Mouse (Mus musculus): Measurements from ENCODE around the gene Rrm2. TPM values are rescaled to one million over a fixed set of nuclear protein-coding genes. Genes with fewer than 3 reads are reported as not detected.
A peak's percentile ranks its signal among the peaks of the same experiment; 100 is the strongest.

Gene Rrm2
- polyA plus RNA-seq, 1 experiment from 2014 or later = 248 TPM

- WGBS = under 1% methylated on average over 17 of the region's 17 CpGs
- Histone ChIP-seq H3K4me1 (peaks cover 50% of the 10 kb centered on the region), H3K27me3 (no peaks in the 10 kb centered on the region), H3K4me3 (replicated peaks) (peak overlapping the region; percentile 90), H3K9me3 (replicated peaks) (no peaks in the 10 kb centered on the region), H3K36me3 (peaks cover 36% of the 10 kb centered on the region), H3K9ac (peak overlapping the region; percentile 86), H3K27ac (peak overlapping the region; percentile 89), H3K4me2 (peak overlapping the region; percentile 90)
- no peak for ATAC-seq (replicated peaks; ENCODE audit: low FRiP score)
Measured at GRCm38 (mm10) chr12:24708824-24709218, 780 bp downstream of the Rrm2 start.

DNA sequence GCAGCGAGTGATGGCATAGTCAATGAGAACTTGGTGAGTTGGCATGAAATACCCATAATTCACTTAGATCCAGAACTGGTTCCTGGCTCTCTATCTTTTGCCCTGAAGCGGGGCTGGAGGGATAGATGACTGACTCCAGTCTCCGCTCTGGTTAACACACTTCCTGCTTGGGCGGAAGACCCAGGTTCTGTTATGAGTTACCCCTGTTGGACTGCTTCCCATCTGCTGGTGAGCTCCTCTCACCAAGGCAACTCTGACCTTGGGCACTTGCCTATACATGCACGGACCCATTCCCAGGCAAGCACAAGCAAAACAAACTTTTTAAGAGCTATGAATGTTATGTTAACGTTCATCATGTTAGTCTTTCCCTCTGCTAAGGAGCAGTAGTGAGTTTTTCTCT is 1.4 kb downstream of the Rrm2 start:
- Histone ChIP-seq H3K9ac (peak overlapping the region; percentile 86), H3K27ac (peak overlapping the region; percentile 89), H3K27me3 (no peaks in the 10 kb centered on the region), H3K9me3 (replicated peaks) (no peaks in the 10 kb centered on the region), H3K36me3 (peaks cover 41% of the 10 kb centered on the region), H3K4me1 (peaks cover 50% of the 10 kb centered on the region), H3K4me2 (peak overlapping the region; percentile 90), H3K4me3 (replicated peaks) (peak overlapping the region; percentile 90)
- ATAC-seq (replicated peaks; ENCODE audit: low FRiP score) = no peak
- WGBS = 17% methylated on average over 6 of the region's 6 CpGs

DNA sequence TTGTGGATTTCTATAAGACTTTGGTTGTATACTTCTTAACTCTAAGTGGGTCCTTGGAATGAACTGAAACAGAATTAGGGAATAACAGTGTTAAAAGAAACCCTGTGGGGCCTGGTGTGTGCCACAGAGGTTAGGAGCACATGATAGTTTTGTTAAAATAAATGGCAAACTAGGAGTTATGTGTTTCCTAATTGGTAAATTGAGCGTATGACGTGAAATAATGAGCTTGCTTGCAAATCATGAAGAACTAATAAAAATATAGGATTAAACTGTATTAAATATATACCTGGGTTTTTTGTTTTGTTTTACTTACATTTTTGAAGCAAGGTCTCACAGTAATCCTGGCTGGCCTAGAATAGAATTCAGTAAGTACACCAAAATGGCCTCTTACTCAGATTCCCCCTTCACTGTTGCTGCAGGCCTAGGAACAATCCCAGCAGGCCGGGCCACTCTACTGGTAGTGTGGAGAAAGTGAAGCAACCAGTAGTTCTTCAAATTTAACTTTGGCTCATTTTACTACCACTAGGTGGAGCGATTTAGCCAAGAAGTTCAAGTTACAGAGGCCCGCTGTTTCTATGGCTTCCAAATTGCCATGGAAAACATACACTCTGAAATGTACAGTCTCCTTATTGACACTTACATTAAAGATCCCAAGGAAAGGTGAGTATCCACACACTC is 1.9 kb downstream of the Rrm2 start:
- Histone ChIP-seq H3K9ac (peak overlapping the region; percentile 86), H3K36me3 (peaks cover 47% of the 10 kb centered on the region), H3K4me3 (replicated peaks) (peak overlapping the region; percentile 90), H3K9me3 (replicated peaks) (no peaks in the 10 kb centered on the region), H3K27ac (peak overlapping the region; percentile 89), H3K27me3 (no peaks in the 10 kb centered on the region), H3K4me1 (peaks cover 50% of the 10 kb centered on the region), H3K4me2 (peak overlapping the region; percentile 90)
- WGBS = 30% methylated on average over 5 of the region's 5 CpGs
- 0 out of 2 replicates have a peak, but pooled peaks have one; percentile 7 for ATAC-seq (replicated peaks; ENCODE audit: low FRiP score)

DNA sequence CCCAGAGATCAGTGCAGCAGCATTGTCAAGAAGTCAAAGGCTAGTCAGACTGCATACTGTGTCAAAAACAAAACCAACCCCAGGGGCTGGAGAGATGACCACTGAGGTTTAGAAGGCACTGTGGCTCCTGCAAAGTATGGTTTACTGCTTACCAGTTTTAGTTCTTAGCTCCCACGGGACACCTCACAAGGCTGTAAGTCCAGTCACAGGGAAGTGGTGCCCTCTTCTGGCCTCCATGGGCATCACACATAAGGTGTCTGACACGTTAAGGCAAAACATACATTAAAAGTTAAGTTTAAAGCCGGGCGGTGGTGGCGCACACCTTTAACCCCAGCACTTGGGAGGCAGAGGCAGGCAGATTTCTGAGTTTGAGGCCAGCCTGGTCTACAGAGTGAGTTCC is 2.6 kb downstream of the Rrm2 start:
- Histone ChIP-seq H3K36me3 (peaks cover 47% of the 10 kb centered on the region), H3K9ac (no peak overlapping the region), H3K4me3 (replicated peaks) (peak overlapping the region; percentile 90; the same call in 1 of the 2 replicates), H3K27me3 (no peaks in the 10 kb centered on the region), H3K27ac (peak overlapping the region; percentile 24; the same call in 1 of the 2 replicates), H3K9me3 (replicated peaks) (no peaks in the 10 kb centered on the region), H3K4me1 (peaks cover 50% of the 10 kb centered on the region), H3K4me2 (peak overlapping the region; percentile 90)
- WGBS = 63% methylated on average over 5 of the region's 5 CpGs
- ATAC-seq (replicated peaks; ENCODE audit: low FRiP score) = no peak

GRCm38 (mm10) chr12:24712396-24712795 is 4.4 kb downstream of the Rrm2 start:
- Histone ChIP-seq H3K4me1 (peaks cover 35% of the 10 kb centered on the region), H3K9ac (no peak overlapping the region), H3K27me3 (no peaks in the 10 kb centered on the region), H3K9me3 (replicated peaks) (no peaks in the 10 kb centered on the region), H3K4me2 (no peak overlapping the region), H3K36me3 (peaks cover 47% of the 10 kb centered on the region), H3K27ac (no peak overlapping the region), H3K4me3 (replicated peaks) (no peak overlapping the region)
- no peak for ATAC-seq (replicated peaks; ENCODE audit: low FRiP score)
- 89% methylated on average over 8 of the region's 8 CpGs for WGBS

- Histone ChIP-seq H3K27ac (no peak overlapping the region; the same call in 1 of the 2 replicates), H3K4me3 (replicated peaks) (no peak overlapping the region), H3K9me3 (replicated peaks) (no peaks in the 10 kb centered on the region), H3K36me3 (peaks cover 47% of the 10 kb centered on the region), H3K4me2 (no peak overlapping the region), H3K27me3 (no peaks in the 10 kb centered on the region), H3K4me1 (peaks cover 24% of the 10 kb centered on the region), H3K9ac (no peak overlapping the region)
- WGBS = 75% methylated on average over 5 of the region's 5 CpGs
- no peak for ATAC-seq (replicated peaks; ENCODE audit: low FRiP score)
Measured at GRCm38 (mm10) chr12:24714579-24715255, 6.7 kb downstream of the Rrm2 start.

DNA sequence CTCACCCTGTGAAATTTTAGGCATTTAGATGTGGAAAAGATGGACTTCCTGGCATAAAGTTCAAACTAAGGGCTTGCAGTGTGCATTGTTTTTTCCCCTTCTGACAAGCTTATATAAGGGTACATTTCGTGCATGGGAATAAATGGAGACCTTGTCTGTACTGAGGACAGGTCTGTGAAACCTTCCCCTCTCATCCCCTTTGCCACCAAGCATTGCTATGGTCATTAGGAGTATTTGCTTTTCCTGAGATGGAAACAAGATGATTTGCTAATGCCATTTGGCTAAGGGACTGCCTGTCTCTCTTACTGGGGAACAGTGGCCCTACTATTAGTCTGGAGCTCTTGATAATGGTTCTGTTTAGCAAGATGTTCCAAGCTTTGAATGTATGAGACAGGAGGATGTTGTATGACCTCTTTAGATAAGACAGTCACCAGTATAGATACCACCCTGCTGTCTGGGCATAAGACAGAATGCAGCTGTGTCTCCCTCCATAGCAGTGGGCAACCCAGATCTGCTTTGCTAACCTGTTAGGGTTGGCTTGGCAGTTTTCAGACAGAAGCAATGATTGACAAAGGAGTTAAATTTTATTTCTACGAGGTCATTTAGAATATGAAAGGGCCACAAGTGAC is 7.3 kb downstream of the Rrm2 start:
- WGBS = 69% methylated on average over 2 of the region's 2 CpGs
- peaks cover 22% of the 10 kb centered on the region for H3K4me1 ChIP-seq

DNA sequence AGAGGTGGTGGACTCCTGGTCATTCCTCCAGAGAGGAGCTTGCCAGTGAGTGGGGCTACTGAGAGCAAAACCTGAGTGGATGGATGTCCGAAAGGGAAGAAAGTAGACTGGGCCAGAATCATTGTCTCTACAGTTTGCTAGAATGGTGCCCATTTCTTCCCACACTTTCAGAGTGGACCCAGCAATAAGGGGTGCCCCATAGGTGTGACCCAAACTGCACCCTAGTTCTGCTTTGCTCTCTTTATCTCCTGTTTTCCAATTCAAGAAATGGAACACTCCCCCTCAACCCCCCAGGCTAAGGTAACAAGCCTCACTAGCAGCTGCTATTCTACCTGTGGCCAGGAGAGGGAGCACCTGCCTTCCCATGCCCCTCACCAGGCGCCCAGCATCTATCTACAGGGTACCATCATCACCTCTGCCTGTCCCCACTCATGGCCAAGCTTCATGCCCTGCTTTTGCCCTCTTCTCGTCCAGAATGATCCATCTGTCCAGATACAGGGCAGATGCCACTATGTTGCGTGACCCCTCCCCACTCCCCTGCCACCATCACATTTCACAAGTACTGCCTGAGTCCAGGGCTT is 8.8 kb downstream of the Rrm2 start:
- Histone ChIP-seq H3K9me3 (replicated peaks) (no peaks in the 10 kb centered on the region), H3K27ac (no peak overlapping the region), H3K36me3 (peaks cover 31% of the 10 kb centered on the region), H3K4me2 (no peak overlapping the region), H3K4me3 (replicated peaks) (no peak overlapping the region), H3K27me3 (no peaks in the 10 kb centered on the region), H3K4me1 (peaks cover 9% of the 10 kb centered on the region; the same call in 1 of the 2 replicates), H3K9ac (no peak overlapping the region)
- peak; percentile 63; the same call in 1 of the 2 replicates for ATAC-seq (replicated peaks; ENCODE audit: low FRiP score)
- 53% methylated on average over 4 of the region's 4 CpGs for WGBS

More for the DNA sequence above, 7.3 kb downstream of the Rrm2 start:
- Histone ChIP-seq H3K4me3 (replicated peaks) (no peak overlapping the region), H3K9me3 (replicated peaks) (no peaks in the 10 kb centered on the region), H3K27ac (no peak overlapping the region), H3K27me3 (no peaks in the 10 kb centered on the region), H3K36me3 (peaks cover 46% of the 10 kb centered on the region), H3K9ac (no peak overlapping the region), H3K4me2 (no peak overlapping the region)
- no peak for ATAC-seq (replicated peaks; ENCODE audit: low FRiP score)

DNA sequence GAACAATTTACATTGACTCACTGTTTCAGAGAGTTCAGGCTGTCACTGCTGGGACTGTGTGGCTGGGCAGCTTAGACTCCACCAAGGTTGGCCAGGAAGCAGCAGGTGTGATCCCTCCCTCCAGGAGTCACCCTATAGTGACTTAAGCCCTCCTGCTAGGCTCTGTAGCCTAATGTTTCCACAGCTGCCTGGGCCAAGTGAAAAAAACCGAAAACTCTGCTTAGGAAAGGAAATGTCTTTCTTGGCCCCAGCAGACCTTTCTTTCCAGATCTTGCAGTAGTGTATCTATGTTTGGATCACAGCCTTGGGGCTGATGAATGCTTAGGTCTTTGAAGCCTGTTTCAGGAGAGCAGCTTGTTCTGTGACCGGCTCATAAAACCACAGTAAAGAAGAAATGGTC is 15.4 kb downstream of the Rrm2 start:
- H3K4me1 ChIP-seq = peaks cover 16% of the 10 kb centered on the region
- no peaks in the 10 kb centered on the region for H3K36me3 ChIP-seq
- H3K4me2 ChIP-seq = no peak overlapping the region
- H3K27ac ChIP-seq = peak overlapping the region; percentile 76
- WGBS = 28% methylated on average over 2 of the region's 2 CpGs
- ATAC-seq (replicated peaks; ENCODE audit: low FRiP score) = no peak
- H3K4me3 ChIP-seq (replicated peaks) = no peak overlapping the region
- no peak overlapping the region for H3K9ac ChIP-seq
- no peaks in the 10 kb centered on the region for H3K9me3 ChIP-seq (replicated peaks)
- H3K27me3 ChIP-seq = no peaks in the 10 kb centered on the region

DNA sequence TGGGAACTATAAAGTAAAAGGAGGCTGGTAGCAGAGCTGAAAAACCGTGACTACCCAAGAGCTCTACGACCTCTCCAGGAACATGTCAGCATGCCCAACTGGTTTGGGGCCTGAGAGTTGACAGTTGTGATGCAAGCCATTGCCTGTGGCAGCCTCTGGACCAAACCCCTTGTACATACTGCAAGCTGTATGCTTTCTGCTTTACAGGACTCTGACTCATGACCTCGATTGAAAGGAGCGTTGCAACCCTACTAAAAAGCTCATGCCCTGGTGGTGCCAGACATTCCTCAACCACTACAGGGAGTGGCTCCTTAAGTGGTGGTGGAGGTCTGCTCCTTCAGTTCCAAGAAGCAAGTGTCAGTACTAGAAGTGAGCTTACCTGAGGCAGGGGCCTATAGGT is 15.8 kb downstream of the Rrm2 start:
- ATAC-seq (replicated peaks; ENCODE audit: low FRiP score) = no peak
- Histone ChIP-seq H3K36me3 (no peaks in the 10 kb centered on the region), H3K27ac (peak overlapping the region; percentile 76), H3K4me2 (no peak overlapping the region), H3K9me3 (replicated peaks) (no peaks in the 10 kb centered on the region), H3K4me1 (peaks cover 16% of the 10 kb centered on the region), H3K9ac (no peak overlapping the region), H3K27me3 (no peaks in the 10 kb centered on the region), H3K4me3 (replicated peaks) (no peak overlapping the region)
- WGBS = 36% methylated on average over 4 of the region's 4 CpGs

DNA sequence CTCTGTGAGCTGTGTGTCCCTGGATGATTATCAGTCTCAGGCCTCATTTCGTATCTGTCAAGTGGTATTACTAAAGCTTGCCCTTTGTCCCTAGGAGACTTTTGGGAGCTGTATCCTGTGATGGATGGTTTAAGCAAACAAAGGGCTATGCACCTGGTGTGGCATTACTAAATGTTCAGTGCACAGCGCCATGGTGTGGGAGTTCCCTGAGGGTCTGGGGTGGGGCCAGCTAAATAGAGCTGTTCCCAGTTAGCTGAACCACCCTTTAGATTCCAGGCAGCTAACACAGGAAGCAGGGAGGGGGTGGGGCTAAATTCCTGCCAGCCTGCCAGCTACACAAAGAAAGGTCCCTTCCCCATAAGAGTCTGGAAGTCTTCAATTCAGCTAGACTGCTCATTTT is 16.3 kb downstream of the Rrm2 start:
- WGBS = 10% methylated on average over 2 of the region's 2 CpGs
- Histone ChIP-seq H3K36me3 (no peaks in the 10 kb centered on the region), H3K9ac (no peak overlapping the region), H3K4me3 (replicated peaks) (no peak overlapping the region), H3K4me1 (peaks cover 16% of the 10 kb centered on the region), H3K27ac (peak overlapping the region; percentile 76), H3K4me2 (no peak overlapping the region), H3K27me3 (no peaks in the 10 kb centered on the region), H3K9me3 (replicated peaks) (0 out of 2 replicates have a peak, but pooled peaks cover under 1% of the 10 kb centered on the region)
- peak; percentile 86 for ATAC-seq (replicated peaks; ENCODE audit: low FRiP score)
